In the genomic region with DNA sequence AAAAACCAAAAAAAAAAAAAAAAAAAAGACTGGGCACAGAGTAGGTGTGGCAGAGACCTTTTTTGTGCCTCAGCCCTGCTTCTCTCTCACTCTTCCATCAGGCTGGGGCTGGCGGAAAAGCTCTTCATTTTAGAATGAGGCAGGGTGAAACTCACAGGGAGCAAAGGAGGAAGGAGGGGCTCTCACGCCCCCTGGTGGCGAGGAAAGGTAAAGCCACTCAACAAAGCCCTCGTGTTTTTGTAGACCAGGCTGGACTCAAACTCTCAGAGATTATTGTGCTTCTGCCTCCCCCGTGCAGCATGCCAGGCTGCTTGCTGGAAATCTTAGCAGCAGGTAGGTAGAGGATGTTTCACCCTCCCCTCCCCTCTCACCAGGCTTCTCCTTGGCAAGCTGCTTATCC, we compare ENCODE assay signal across 8 mouse cellular contexts. TPM values are rescaled to one million over a fixed set of nuclear protein-coding genes. Genes with fewer than 3 reads are reported as not detected.
A peak's percentile ranks its signal among the peaks of the same experiment; 100 is the strongest.
DNase-seq lines count a peak whose midpoint lies in the region; ATAC-seq lines count a peak whose summit lies in the region.

No protein-coding gene starts in this region.

- DNase-seq in gastrocnemius, adult 18-20 months (ENCODE audit: low spot score) = peak; percentile 69
- DNase-seq in gastrocnemius, postnatal 25 days = no peak
- peak; percentile 85 for DNase-seq in B cell, adult 2 months
- peak; percentile 58 for DNase-seq in adipocyte (ENCODE audit: low spot score)
- DNase-seq in kidney, postnatal 10 days = peak; percentile 76
- peak; percentile 81 for DNase-seq in lung, postnatal 10 days
- DNase-seq in spleen, postnatal 36 days (ENCODE audit: low spot score in 2 of 2) = peak; percentile 42 to 59

- ATAC-seq in common myeloid progenitor, adult 5-6 weeks (replicated peaks; ENCODE audit: low read depth, poor library complexity, severe bottlenecking) = peak; percentile 61

RNA-seq across cellular contexts. Expression of a gene that starts 7.3 kb away (rescaled TPM):
- total RNA-seq in gastrocnemius, adult 18-20 months (2021) = 10 to 100 TPM; 24.9 to 37.4 TPM
- total RNA-seq in gastrocnemius, postnatal 25 days (2021) = 10 to 100 TPM; 44.5 to 66.1 TPM
- total RNA-seq in common myeloid progenitor, adult 5-6 weeks (2017) = 1.0 and 1.9 TPM in 2 replicates

RNA-seq across cellular contexts. Expression of a gene that starts 28.8 kb away (rescaled TPM):
- 10 to 100 TPM; 82.3 to 91.7 TPM for total RNA-seq in gastrocnemius, adult 18-20 months (2021)
- 100 to 1,000 TPM in 1 of 2 experiments, 10 to 100 TPM in 1; 86.8 to 101 TPM for total RNA-seq in gastrocnemius, postnatal 25 days (2021)
- 458 and 478 TPM in 2 replicates for total RNA-seq in common myeloid progenitor, adult 5-6 weeks (2017)

RNA-seq across cellular contexts. Expression of a gene that starts 52.5 kb away (rescaled TPM):
- total RNA-seq in gastrocnemius, adult 18-20 months (2021) = 1,000 to 10,000 TPM; 1,514 to 1,837 TPM
- 1,000 to 10,000 TPM; 1,236 to 1,328 TPM for total RNA-seq in gastrocnemius, postnatal 25 days (2021)
- total RNA-seq in common myeloid progenitor, adult 5-6 weeks (2017) = 42.3 and 56.5 TPM in 2 replicates

Comparison
In these comparisons a context has a peak if more than half of its experiments do, and no peak if none do; other contexts are left out.
1. RNA of a gene that starts 52.5 kb away (total RNA-seq): 1,514 to 1,837 TPM in gastrocnemius, adult 18-20 months and 1,236 to 1,328 TPM in gastrocnemius, postnatal 25 days; 42.3 to 56.5 TPM in common myeloid progenitor, adult 5-6 weeks; every median in the first group is over 10 times any median in the second.